Mouse (Mus musculus): ENCODE measurements around the gene Ddr1.
A peak's percentile ranks its signal among the peaks of the same experiment; 100 is the strongest.

The Ddr1 gene

GRCm38 (mm10) chr17:35689936-35690645 lies 14.3 kb downstream of the Ddr1 start:
- Histone ChIP-seq H3K27me3 (ENCODE audit: control insufficient read depth, insufficient read depth, low read length, poor library complexity, severe bottlenecking) (no peaks in the 10 kb centered on the region), H3K36me3 (ENCODE audit: control insufficient read depth, insufficient read depth, low read length, poor library complexity, severe bottlenecking) (no peaks in the 10 kb centered on the region)
- no peak for DNase-seq (ENCODE audit: low read depth, low spot score)

GRCm38 (mm10) chr17:35688347-35689175 lies 15.9 kb downstream of the Ddr1 start:
- H3K27me3 ChIP-seq (ENCODE audit: control insufficient read depth, insufficient read depth, low read length, poor library complexity, severe bottlenecking), result no peaks in the 10 kb centered on the region
- no peak for DNase-seq (ENCODE audit: low read depth, low spot score)
- H3K36me3 ChIP-seq (ENCODE audit: control insufficient read depth, insufficient read depth, low read length, poor library complexity, severe bottlenecking), result no peaks in the 10 kb centered on the region

GRCm38 (mm10) chr17:35685061-35685460 lies 19.4 kb downstream of the Ddr1 start:
- no peaks in the 10 kb centered on the region for H3K36me3 ChIP-seq (ENCODE audit: control insufficient read depth, insufficient read depth, low read length, poor library complexity, severe bottlenecking)
- H3K27me3 ChIP-seq (ENCODE audit: control insufficient read depth, insufficient read depth, low read length, poor library complexity, severe bottlenecking), result no peaks in the 10 kb centered on the region
- DNase-seq (ENCODE audit: low read depth, low spot score), result no peak

- H3K27me3 ChIP-seq (ENCODE audit: control insufficient read depth, insufficient read depth, low read length, poor library complexity, severe bottlenecking), result no peaks in the 10 kb centered on the region
- H3K36me3 ChIP-seq (ENCODE audit: control insufficient read depth, insufficient read depth, low read length, poor library complexity, severe bottlenecking), result no peaks in the 10 kb centered on the region
- no peak for DNase-seq (ENCODE audit: low read depth, low spot score)
These were observed 22.4 kb downstream of the Ddr1 start for GRCm38 (mm10) chr17:35681986-35682385.

- no peak for DNase-seq (ENCODE audit: low read depth, low spot score)
- Histone ChIP-seq H3K27me3 (ENCODE audit: control insufficient read depth, insufficient read depth, low read length, poor library complexity, severe bottlenecking) (no peaks in the 10 kb centered on the region), H3K36me3 (ENCODE audit: control insufficient read depth, insufficient read depth, low read length, poor library complexity, severe bottlenecking) (no peaks in the 10 kb centered on the region)
These were observed 23.8 kb downstream of the Ddr1 start for GRCm38 (mm10) chr17:35680591-35680990.

- Histone ChIP-seq H3K36me3 (ENCODE audit: control insufficient read depth, insufficient read depth, low read length, poor library complexity, severe bottlenecking) (no peaks in the 10 kb centered on the region), H3K27me3 (ENCODE audit: control insufficient read depth, insufficient read depth, low read length, poor library complexity, severe bottlenecking) (no peaks in the 10 kb centered on the region)
- DNase-seq (ENCODE audit: low read depth, low spot score), result peak; percentile 96
These were observed 30.9 kb downstream of the Ddr1 start, which contains the start of gene Gtf2h4 for GRCm38 (mm10) chr17:35673416-35674035. Gene Gtf2h4, minus strand, starts transcription at chr17:35673739.

- DNase-seq (ENCODE audit: low read depth, low spot score), result no peak
- H3K27me3 ChIP-seq (ENCODE audit: control insufficient read depth, insufficient read depth, low read length, poor library complexity, severe bottlenecking), result no peaks in the 10 kb centered on the region
- no peaks in the 10 kb centered on the region for H3K36me3 ChIP-seq (ENCODE audit: control insufficient read depth, insufficient read depth, low read length, poor library complexity, severe bottlenecking)
These were observed 31.9 kb downstream of the Ddr1 start for GRCm38 (mm10) chr17:35672527-35672926.

- no peak for DNase-seq (ENCODE audit: low read depth, low spot score)
- Histone ChIP-seq H3K27me3 (ENCODE audit: control insufficient read depth, insufficient read depth, low read length, poor library complexity, severe bottlenecking) (no peaks in the 10 kb centered on the region), H3K36me3 (ENCODE audit: control insufficient read depth, insufficient read depth, low read length, poor library complexity, severe bottlenecking) (no peaks in the 10 kb centered on the region)
These were observed 32.6 kb downstream of the Ddr1 start for GRCm38 (mm10) chr17:35671846-35672245.

GRCm38 (mm10) chr17:35669731-35670130 lies 34.7 kb downstream of the Ddr1 start:
- DNase-seq (ENCODE audit: low read depth, low spot score), result no peak
- no peaks in the 10 kb centered on the region for H3K27me3 ChIP-seq (ENCODE audit: control insufficient read depth, insufficient read depth, low read length, poor library complexity, severe bottlenecking)
- H3K36me3 ChIP-seq (ENCODE audit: control insufficient read depth, insufficient read depth, low read length, poor library complexity, severe bottlenecking), result no peaks in the 10 kb centered on the region

GRCm38 (mm10) chr17:35667334-35668065 lies 36.9 kb downstream of the Ddr1 start, which contains the start of gene Vars2:
Gene Vars2, minus strand, starts transcription at chr17:35667592.
- H3K36me3 ChIP-seq (ENCODE audit: control insufficient read depth, insufficient read depth, low read length, poor library complexity, severe bottlenecking), result no peaks in the 10 kb centered on the region; the same call in 1 of the 2 replicates

GRCm38 (mm10) chr17:35666851-35667256 lies 37.6 kb downstream of the Ddr1 start:
- DNase-seq (ENCODE audit: low read depth, low spot score), result peak; percentile 29
- Histone ChIP-seq H3K36me3 (ENCODE audit: control insufficient read depth, insufficient read depth, low read length, poor library complexity, severe bottlenecking) (no peaks in the 10 kb centered on the region; the same call in 1 of the 2 replicates), H3K27me3 (ENCODE audit: control insufficient read depth, insufficient read depth, low read length, poor library complexity, severe bottlenecking) (no peaks in the 10 kb centered on the region)

More at GRCm38 (mm10) chr17:35667334-35668065, 36.9 kb downstream of the Ddr1 start, which contains the start of gene Vars2:
- DNase-seq (ENCODE audit: low read depth, low spot score), result peak; percentile 98
- H3K27me3 ChIP-seq (ENCODE audit: control insufficient read depth, insufficient read depth, low read length, poor library complexity, severe bottlenecking), result no peaks in the 10 kb centered on the region

- no peaks in the 10 kb centered on the region for H3K27me3 ChIP-seq (ENCODE audit: control insufficient read depth, insufficient read depth, low read length, poor library complexity, severe bottlenecking)
- no peaks in the 10 kb centered on the region; the same call in 1 of the 2 replicates for H3K36me3 ChIP-seq (ENCODE audit: control insufficient read depth, insufficient read depth, low read length, poor library complexity, severe bottlenecking)
- DNase-seq (ENCODE audit: low read depth, low spot score), result peak; percentile 63
These were observed 38.4 kb downstream of the Ddr1 start for GRCm38 (mm10) chr17:35665957-35666515.

GRCm38 (mm10) chr17:35653086-35653485 lies 51.3 kb downstream of the Ddr1 start:
- no peak for DNase-seq (ENCODE audit: low read depth, low spot score)
- Histone ChIP-seq H3K27me3 (ENCODE audit: control insufficient read depth, insufficient read depth, low read length, poor library complexity, severe bottlenecking) (no peaks in the 10 kb centered on the region), H3K36me3 (ENCODE audit: control insufficient read depth, insufficient read depth, low read length, poor library complexity, severe bottlenecking) (peaks cover 5% of the 10 kb centered on the region; the same call in 1 of the 2 replicates)

- no peaks in the 10 kb centered on the region for H3K27me3 ChIP-seq (ENCODE audit: control insufficient read depth, insufficient read depth, low read length, poor library complexity, severe bottlenecking)
- no peak for DNase-seq (ENCODE audit: low read depth, low spot score)
- H3K36me3 ChIP-seq (ENCODE audit: control insufficient read depth, insufficient read depth, low read length, poor library complexity, severe bottlenecking), result no peaks in the 10 kb centered on the region
These were observed 55.0 kb downstream of the Ddr1 start for GRCm38 (mm10) chr17:35649429-35649828.

Data from splenic B cell, adult 2 months (primary cell).